In genomic region chr15:31422649-31423369, GRCm38 (mm10) we compare ENCODE assay signal across 18 mouse cellular contexts. TPM values are rescaled to one million over a fixed set of nuclear protein-coding genes. Genes with fewer than 3 reads are reported as not detected.
DNase-seq lines count a peak whose midpoint lies in the region; ATAC-seq and TF ChIP-seq lines count a peak whose summit lies in the region.
"Had no signal": no experiment of that assay in that cellular context is flagged by ENCODE, and none has a peak within 500 bp of the region (broad histone marks: within the 10 kb centered on the region; RNA-seq: fewer than 3 reads in every experiment).

No protein-coding gene starts in this region.

- H3K4me1 ChIP-seq in lung, embryonic 16.5 days (replicated peaks; ENCODE audit: control insufficient read depth, insufficient read depth, low read length), result peaks cover 6% of the 10 kb centered on the region
- H3K4me1 ChIP-seq in stomach, postnatal 0 days (replicated peaks; ENCODE audit: control insufficient read depth, insufficient read depth), result no peaks in the 10 kb centered on the region

- H3K4me2 ChIP-seq in lung, embryonic 16.5 days (ENCODE audit: low read depth, low read length), result no peak overlapping the region
- H3K4me2 ChIP-seq in stomach, postnatal 0 days (replicated peaks; ENCODE audit: low read depth), result no peak overlapping the region
- H3K4me2 ChIP-seq: neural tube, embryonic 12.5 days had no signal

- ATAC-seq in lung, embryonic 16.5 days (ENCODE audit: low read depth), result peak; percentile 43; the same call in 1 of the 2 replicates
- peak; percentile 35; the same call in 1 of the 2 replicates for ATAC-seq in stomach, postnatal 0 days (ENCODE audit: low FRiP score, low TSS enrichment)
- ATAC-seq: midbrain, embryonic 16.5 days had no signal

- 41% methylated on average over 7 of the region's 7 CpGs for WGBS in lung, embryonic 16.5 days
- 48% methylated on average over 7 of the region's 7 CpGs for WGBS in stomach, postnatal 0 days

- no peaks in the 10 kb centered on the region for H3K36me3 ChIP-seq in lung, embryonic 16.5 days (ENCODE audit: control insufficient read depth, insufficient read depth, low read length)
- H3K36me3 ChIP-seq in stomach, postnatal 0 days (ENCODE audit: control insufficient read depth, insufficient read depth, low read length), result no peaks in the 10 kb centered on the region
- H3K36me3 ChIP-seq: neural tube, embryonic 12.5 days had no signal

- H3K27me3 ChIP-seq in lung, embryonic 16.5 days (ENCODE audit: control insufficient read depth, insufficient read depth, low read depth, low read length), result no peaks in the 10 kb centered on the region
- no peaks in the 10 kb centered on the region for H3K27me3 ChIP-seq in stomach, postnatal 0 days (ENCODE audit: control insufficient read depth, insufficient read depth, low read length)
- H3K27me3 ChIP-seq: neural tube, embryonic 12.5 days had no signal

- no peak overlapping the region for H3K9ac ChIP-seq in lung, embryonic 16.5 days (ENCODE audit: low read length)
- H3K9ac ChIP-seq in stomach, postnatal 0 days (ENCODE audit: low read length), result no peak overlapping the region
- H3K9ac ChIP-seq: neural tube, embryonic 12.5 days had no signal

- no peak for TF ChIP-seq CTCF in stomach, postnatal 0 days (IDR thresholded peaks at IDR 0.05; ENCODE audit: low read depth)

- H3K9me3 ChIP-seq in lung, embryonic 16.5 days (ENCODE audit: control insufficient read depth, low read length), result no peaks in the 10 kb centered on the region
- H3K9me3 ChIP-seq in stomach, postnatal 0 days (ENCODE audit: control insufficient read depth, low read length), result no peaks in the 10 kb centered on the region
- H3K9me3 ChIP-seq: neural tube, embryonic 12.5 days had no signal

- DNase-seq in frontal cortex, postnatal 36 days (ENCODE audit: low spot score in 2 of 2), result peak; percentile 38 to 55
- DNase-seq in frontal cortex, postnatal 14 days (ENCODE audit: low spot score in 2 of 2), result no peak
- no peak for DNase-seq in lung, postnatal 4 days
- DNase-seq in heart, postnatal 10 days, result peak; percentile 38 to 41
- DNase-seq in stomach, postnatal 0 days (ENCODE audit: low spot score), result peak; percentile 30
- DNase-seq in urinary bladder, adult 2 months (ENCODE audit: low spot score), result no peak
- no peak for DNase-seq in frontal cortex, postnatal 10 days (ENCODE audit: low spot score in 2 of 2)
- DNase-seq: adrenal gland, postnatal 25 days; kidney, adult 18-20 months; kidney, postnatal 4 days; liver; retina, postnatal 1 day had no signal

- TF ChIP-seq EP300 in stomach, postnatal 0 days (optimal IDR thresholded peaks at IDR 0.05), result no peak

- H3K4me3 ChIP-seq in lung, embryonic 16.5 days (ENCODE audit: low read length), result no peak overlapping the region
- no peak overlapping the region for H3K4me3 ChIP-seq in stomach, postnatal 0 days (ENCODE audit: low read depth, low read length)
- H3K4me3 ChIP-seq: erythroblast, embryonic 14.5 days; heart, adult 2 months; neural tube, embryonic 12.5 days had no signal

- intact Hi-C loops in heart, postnatal 10 days (cut with DNase I), result no loop called here

- H3K27ac ChIP-seq in lung, embryonic 16.5 days (ENCODE audit: low read length), result no peak overlapping the region
- H3K27ac ChIP-seq in stomach, postnatal 0 days (replicated peaks), result no peak overlapping the region
- H3K27ac ChIP-seq: heart, adult 2 months; macrophage; neural tube, embryonic 12.5 days had no signal

RNA-seq across cellular contexts. Expression of gene Ropn1l, which starts 30.7 kb away (rescaled TPM):
- 5.6 and 6.2 TPM in 2 replicates for polyA plus RNA-seq in lung, embryonic 16.5 days (2015; fragmentation: Nextera tagmentation; extraction: Ambion mirVana)
- total RNA-seq in heart, postnatal 10 days (2021), result under 1 TPM in 1 of 2 experiments, not detected in 1; 0.27 TPM
- 1.4 and 1.8 TPM in 2 replicates for polyA plus RNA-seq in stomach, postnatal 0 days (2015; fragmentation: Nextera tagmentation; extraction: Ambion mirVana)
- polyA plus RNA-seq in urinary bladder, adult 2 months (2012; rRNA removed), result 1.6 and 2.4 TPM in 2 replicates
- total RNA-seq: heart, adult 2 months had no signal

RNA-seq across cellular contexts. Expression of gene Ankrd33b, which starts 55.3 kb away (rescaled TPM):
- polyA plus RNA-seq in lung, embryonic 16.5 days (2015; fragmentation: Nextera tagmentation; extraction: Ambion mirVana), result 3.5 and 3.9 TPM in 2 replicates
- 10 to 100 TPM; 16.2 to 17.4 TPM for total RNA-seq in heart, postnatal 10 days (2021)
- polyA plus RNA-seq in stomach, postnatal 0 days (2015; fragmentation: Nextera tagmentation; extraction: Ambion mirVana), result 0.27 and 0.41 TPM in 2 replicates
- 0.85 and 1.1 TPM in 2 replicates for polyA plus RNA-seq in urinary bladder, adult 2 months (2012; rRNA removed)

Comparison
In these comparisons a context has a peak if more than half of its experiments do, and no peak if none do; other contexts are left out.
1. DNase-seq: peak in frontal cortex, postnatal 36 days (2 of 2), heart, postnatal 10 days (2 of 2) and stomach, postnatal 0 days (single experiment); none in frontal cortex, postnatal 14 days (0 of 2), lung, postnatal 4 days (0 of 2), urinary bladder, adult 2 months (single experiment) and frontal cortex, postnatal 10 days (0 of 2).